Mouse (Mus musculus) hindbrain, postnatal 0 days (tissue): ENCODE measurements around the gene Klk1b8. TPM values are rescaled to one million over a fixed set of nuclear protein-coding genes. Genes with fewer than 3 reads are reported as not detected.

Source experiments
- ATAC-seq: fragments of 200-750 bp; cut with Nextera tagmentation; 2 replicates; pipeline ENCODE4 v1.8.0; 2017; ENCODE audit warnings: mild to moderate bottlenecking, moderate TSS enrichment, moderate library complexity
- DNase-seq: peaks from one replicate; pipeline ENCODE4 v3.0.0-alpha.2; 2015; ENCODE audit warnings: low spot score
- H3K27ac ChIP-seq: fragments of 300-500 bp; sonication (generic); 2 replicates; pipeline ENCODE4 v1.5.1; 2014; ENCODE audit warnings: mild to moderate bottlenecking
- H3K27me3 ChIP-seq: fragments of 300-500 bp; sonication (generic); 2 replicates; pipeline ENCODE4 v1.6.1; 2014; ENCODE audit warnings: low read length, mixed read lengths; ENCODE audit not compliant: insufficient read depth
- H3K36me3 ChIP-seq: fragments of 300-500 bp; sonication (generic); 2 replicates; pipeline ENCODE4 v1.6.1; 2014; ENCODE audit warnings: low read length, mixed read lengths; ENCODE audit not compliant: insufficient read depth
- H3K4me1 ChIP-seq: fragments of 300-500 bp; sonication (generic); 2 replicates; pipeline ENCODE4 v1.6.1; 2014; ENCODE audit warnings: antibody characterized with exemption, low read length, mixed read lengths; ENCODE audit not compliant: insufficient read depth
- H3K4me2 ChIP-seq: fragments of 300-500 bp; sonication (generic); 2 replicates; pipeline ENCODE4 v1.6.1; 2014; ENCODE audit warnings: low read depth, mild to moderate bottlenecking, low read length, moderate library complexity, mixed read lengths
- H3K4me3 ChIP-seq: fragments of 300-500 bp; sonication (generic); 2 replicates; pipeline ENCODE4 v1.5.1; 2014; ENCODE audit warnings: low read length
- H3K9ac ChIP-seq: fragments of 300-500 bp; sonication (generic); replicated peaks from 2 replicates; pipeline ENCODE4 v1.6.1; 2014; ENCODE audit warnings: mild to moderate bottlenecking, low read length, moderate library complexity, mixed read lengths
- H3K9me3 ChIP-seq: fragments of 300-500 bp; sonication (generic); 2 replicates; pipeline ENCODE4 v1.6.1; 2016; ENCODE audit warnings: low read length, mixed read lengths
- CTCF ChIP-seq: IDR thresholded peaks from 2 replicates; pipeline ENCODE4 v1.5.1; 2016; ENCODE audit warnings: antibody characterized with exemption, control low read depth, low read depth
- WGBS: fragments of 180-500 bp; shearing (Covaris S2); extraction: QIAGEN DNeasy Blood & Tissue Kit; methylation state at CpG from one replicate; pipeline ENCODE4 v1.1.7; 2014; 5-methylcytosine and 5-hydroxymethylcytosine counted together
- polyA plus RNA-seq: library from polyadenylated mRNA; unstranded; fragments of >200 nt; fragmentation: Nextera tagmentation; extraction: Ambion mirVana; gene quantifications from 2 replicates; pipeline ENCODE4 v1.2.1, GENCODE M21; 2015
- total RNA-seq: library from RNA; depleted of rRNA; stranded (reverse); fragments of >200 nt; gene quantifications from 2 replicates; pipeline ENCODE4 v1.2.3, GENCODE M21; 2014; rRNA removed

Klk1b8 gene
- total RNA-seq = not detected in 2 replicates
- polyA plus RNA-seq = 0.18 TPM in 1 of 2 replicates, not detected in the other

DNA sequence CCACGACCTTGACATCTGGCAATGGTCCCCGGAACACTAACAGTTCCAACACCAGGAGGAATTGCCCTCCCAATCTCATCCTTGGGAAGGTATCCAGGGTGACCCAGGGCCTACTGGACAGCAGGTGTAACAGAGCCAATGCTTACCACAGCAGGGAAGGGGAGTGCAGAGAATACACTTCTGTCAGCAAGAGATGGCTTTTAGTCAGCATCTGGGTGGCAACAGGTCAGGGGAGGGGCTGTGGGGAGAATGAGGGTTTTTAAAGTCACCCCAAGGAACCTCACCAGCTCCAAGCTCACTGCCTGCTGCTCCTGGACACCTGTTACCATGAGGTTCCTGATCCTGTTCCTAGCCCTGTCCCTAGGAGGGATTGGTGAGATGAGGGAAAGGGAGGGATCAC lies at the start of gene Klk1b8:
Gene Klk1b8, plus strand, starts transcription at position 301 of the 400 bp plus-strand sequence.
- no peak for ATAC-seq

DNA sequence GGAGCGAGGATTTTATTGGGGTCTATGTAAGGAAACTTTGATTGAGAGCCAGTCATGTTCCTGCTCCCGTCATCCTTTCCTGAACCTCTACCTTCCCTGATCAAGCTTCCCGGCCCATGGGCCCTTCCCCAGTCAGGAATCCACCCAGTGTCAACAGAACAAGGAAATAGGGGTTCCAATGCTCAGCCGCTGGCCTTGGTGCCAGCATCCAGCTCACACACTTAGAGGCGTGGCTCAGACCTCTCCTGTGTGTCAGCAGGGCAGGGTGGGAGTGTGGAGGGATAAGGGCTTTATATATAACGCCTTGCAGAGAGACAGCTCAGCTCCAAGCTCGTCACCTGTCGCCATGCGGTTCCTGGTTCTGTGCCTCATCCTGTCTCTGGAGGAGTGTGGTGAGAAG lies 35.6 kb upstream of the Klk1b8 start:
- WGBS = 79% methylated on average over 7 of the region's 9 CpGs
- Histone ChIP-seq H3K4me1 (no peaks in the 10 kb centered on the region), H3K27ac (no peak overlapping the region), H3K27me3 (no peaks in the 10 kb centered on the region), H3K4me2 (no peak overlapping the region), H3K9ac (no peak overlapping the region), H3K4me3 (no peak overlapping the region), H3K36me3 (no peaks in the 10 kb centered on the region), H3K9me3 (no peaks in the 10 kb centered on the region)
- no peak for TF ChIP-seq CTCF
- DNase-seq (no peak), ATAC-seq (no peak)

More for the DNA sequence above, at the start of gene Klk1b8:
- no peak for DNase-seq
- no peak within 1 kb of the TSS for H3K27ac ChIP-seq
- no peak within 1 kb of the TSS for H3K4me2 ChIP-seq
- H3K4me3 ChIP-seq = no peak within 1 kb of the TSS
- H3K36me3 ChIP-seq = no peaks in the 10 kb centered on the region
- H3K9me3 ChIP-seq = no peaks in the 10 kb centered on the region
- WGBS = 77% methylated on average over 2 of the region's 2 CpGs
- no peak within 1 kb of the TSS for H3K9ac ChIP-seq
- H3K27me3 ChIP-seq = no peaks in the 10 kb centered on the region
- no peaks in the 10 kb centered on the region for H3K4me1 ChIP-seq
- TF ChIP-seq CTCF = no peak

DNA sequence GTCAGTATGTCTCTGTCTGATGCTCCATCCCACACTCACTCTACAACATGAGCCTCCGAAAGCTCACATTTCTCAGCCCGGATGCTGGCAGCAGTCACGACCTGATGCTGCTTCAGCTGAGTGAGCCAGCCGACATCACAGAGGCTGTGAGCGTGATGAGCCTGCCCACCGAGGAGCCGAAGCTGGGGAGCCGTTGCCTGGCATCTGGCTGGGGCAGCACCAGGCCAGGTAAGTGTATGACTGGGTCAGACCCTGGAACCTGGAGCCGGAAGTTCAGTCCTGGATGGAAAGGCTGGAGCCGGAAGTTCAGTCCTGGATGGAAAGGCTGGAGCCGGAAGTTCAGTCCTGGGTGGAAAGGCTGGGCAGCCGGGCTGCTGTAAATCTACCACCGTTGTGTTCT lies 32.0 kb upstream of the Klk1b8 start:
- Histone ChIP-seq H3K27me3 (no peaks in the 10 kb centered on the region), H3K4me3 (no peak overlapping the region), H3K9ac (no peak overlapping the region), H3K4me1 (no peaks in the 10 kb centered on the region), H3K27ac (no peak overlapping the region), H3K36me3 (no peaks in the 10 kb centered on the region), H3K9me3 (no peaks in the 10 kb centered on the region), H3K4me2 (no peak overlapping the region)
- no peak for TF ChIP-seq CTCF
- 82% methylated on average over 13 of the region's 13 CpGs for WGBS
- DNase-seq (no peak), ATAC-seq (no peak)

DNA sequence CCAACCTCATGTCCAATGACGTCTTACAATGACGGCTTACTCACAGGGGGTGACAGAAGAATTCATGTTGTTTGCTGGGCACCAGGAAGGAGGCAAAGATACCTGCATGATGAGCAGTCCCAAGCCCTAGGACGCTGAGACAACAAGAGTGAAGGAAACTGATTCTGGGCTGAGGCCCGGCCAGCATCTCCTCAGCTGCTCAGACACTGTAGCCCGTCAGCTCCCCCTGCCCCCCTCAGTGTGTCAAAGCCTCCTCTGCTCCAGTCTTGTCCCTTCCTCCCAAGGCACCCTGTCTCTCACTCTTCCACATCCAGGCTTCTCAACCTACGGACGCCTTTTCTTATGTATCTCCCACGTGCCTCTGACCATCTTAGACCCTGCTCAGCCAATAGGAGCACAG lies 31.6 kb upstream of the Klk1b8 start:
- H3K4me1 ChIP-seq = no peaks in the 10 kb centered on the region
- H3K27me3 ChIP-seq = no peaks in the 10 kb centered on the region
- H3K4me3 ChIP-seq = no peak overlapping the region
- DNase-seq (no peak), ATAC-seq (no peak)
- H3K9me3 ChIP-seq = no peaks in the 10 kb centered on the region
- no peak overlapping the region for H3K4me2 ChIP-seq
- no peak overlapping the region for H3K9ac ChIP-seq
- TF ChIP-seq CTCF = no peak
- no peaks in the 10 kb centered on the region for H3K36me3 ChIP-seq
- 73% methylated on average over 8 of the region's 8 CpGs for WGBS
- no peak overlapping the region for H3K27ac ChIP-seq

DNA sequence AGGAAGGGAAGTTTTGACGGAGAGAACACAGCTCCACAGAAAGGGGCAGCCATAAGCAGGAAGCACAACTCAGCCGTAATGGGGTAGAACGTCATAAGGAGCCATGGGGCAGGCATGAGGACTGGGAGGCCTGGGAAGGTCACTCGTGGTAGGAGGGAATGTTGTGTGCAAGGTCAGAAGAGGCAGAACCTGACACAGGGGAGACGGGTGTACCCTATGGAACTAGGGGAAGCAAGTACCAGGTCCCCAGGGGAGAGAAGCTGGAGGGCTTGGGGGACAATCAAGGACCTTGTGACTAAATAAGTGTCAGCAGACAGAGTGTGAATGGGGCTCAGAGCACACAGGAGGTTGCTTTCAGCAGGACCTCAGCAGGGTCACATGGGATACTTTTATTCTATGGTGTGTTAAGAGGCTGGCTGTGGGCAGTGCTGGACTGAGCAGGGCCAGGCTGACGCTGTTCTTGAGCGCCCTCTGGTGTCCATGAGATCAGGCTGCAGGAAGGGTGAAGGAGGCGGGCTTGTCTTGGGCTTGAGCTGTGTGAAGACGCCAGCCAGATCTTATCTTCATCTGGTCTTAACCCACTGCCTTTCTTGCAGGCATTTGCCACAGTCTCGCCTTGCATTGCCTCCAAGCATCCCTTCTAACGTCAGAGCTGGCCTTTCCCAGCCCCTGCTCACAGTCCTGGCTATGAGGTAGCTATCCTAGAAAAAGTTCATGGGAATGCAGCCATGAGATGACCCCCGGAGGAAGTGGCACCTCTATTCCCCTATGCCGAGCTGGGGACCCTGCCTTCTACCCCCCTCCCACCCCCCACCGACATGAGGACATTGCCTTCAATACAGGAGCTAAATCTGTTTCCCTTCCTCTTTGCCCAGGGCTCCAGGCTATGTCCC lies 30.7 kb upstream of the Klk1b8 start:
- Histone ChIP-seq H3K4me2 (no peak overlapping the region), H3K4me3 (no peak overlapping the region), H3K27ac (no peak overlapping the region), H3K9ac (no peak overlapping the region), H3K27me3 (no peaks in the 10 kb centered on the region), H3K4me1 (no peaks in the 10 kb centered on the region), H3K9me3 (no peaks in the 10 kb centered on the region), H3K36me3 (no peaks in the 10 kb centered on the region)
- TF ChIP-seq CTCF = peak; percentile 93
- ATAC-seq (peak; percentile 92), DNase-seq (peak; percentile 80)
- 32% methylated on average over 14 of the region's 14 CpGs for WGBS

DNA sequence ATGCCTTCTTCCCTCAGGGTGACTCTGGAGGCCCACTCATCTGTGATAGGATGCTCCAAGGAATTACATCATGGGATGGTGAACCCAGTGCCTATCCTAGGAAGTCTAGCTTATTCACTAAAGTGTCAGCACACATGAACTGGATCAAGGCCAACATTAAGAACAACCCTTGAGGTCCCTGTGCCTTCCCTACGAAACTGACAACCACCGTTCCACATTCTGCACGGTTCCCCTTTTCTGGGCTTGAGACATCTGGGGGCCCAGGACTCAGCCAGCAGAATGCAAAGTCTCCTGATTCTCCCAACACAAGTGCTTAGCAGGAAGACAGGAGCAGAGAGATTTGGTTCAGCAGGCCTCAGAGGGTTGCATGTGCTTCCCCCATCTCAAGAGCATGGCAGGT lies 29.9 kb upstream of the Klk1b8 start:
- no peak for ATAC-seq
- H3K27me3 ChIP-seq = no peaks in the 10 kb centered on the region
- H3K36me3 ChIP-seq = no peaks in the 10 kb centered on the region
- H3K9ac ChIP-seq = no peak overlapping the region
- no peaks in the 10 kb centered on the region for H3K9me3 ChIP-seq
- DNase-seq = no peak
- 95% methylated on average over 3 of the region's 3 CpGs for WGBS
- H3K4me1 ChIP-seq = no peaks in the 10 kb centered on the region
- no peak overlapping the region for H3K4me2 ChIP-seq
- TF ChIP-seq CTCF = no peak
- no peak overlapping the region for H3K27ac ChIP-seq
- H3K4me3 ChIP-seq = no peak overlapping the region

DNA sequence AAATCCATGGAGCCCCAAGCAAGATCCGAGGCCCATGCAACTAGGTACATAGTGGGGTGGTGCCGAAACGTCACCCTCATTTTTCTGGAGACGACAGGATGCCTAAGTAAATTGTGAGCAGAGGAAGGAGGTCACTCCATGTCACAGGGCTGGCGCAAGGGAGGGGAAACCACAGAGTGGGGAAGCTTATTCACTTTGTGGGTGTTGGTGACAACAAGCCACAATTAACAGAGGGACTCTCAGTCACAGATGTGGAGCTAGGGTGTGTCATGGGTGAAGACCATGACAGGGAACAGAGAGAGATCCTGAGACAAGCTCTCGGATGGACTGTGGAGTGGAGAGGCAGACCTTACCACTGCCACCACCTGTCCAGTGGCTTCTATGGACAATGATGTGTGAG lies 29.4 kb upstream of the Klk1b8 start:
- no peaks in the 10 kb centered on the region for H3K4me1 ChIP-seq
- no peaks in the 10 kb centered on the region for H3K9me3 ChIP-seq
- ATAC-seq = no peak
- no peak for TF ChIP-seq CTCF
- no peaks in the 10 kb centered on the region for H3K36me3 ChIP-seq
- H3K27me3 ChIP-seq = no peaks in the 10 kb centered on the region
- no peak overlapping the region for H3K4me2 ChIP-seq
- H3K4me3 ChIP-seq = no peak overlapping the region
- H3K27ac ChIP-seq = no peak overlapping the region
- no peak for DNase-seq
- H3K9ac ChIP-seq = no peak overlapping the region
- 81% methylated on average over 6 of the region's 6 CpGs for WGBS
